Mouse (Mus musculus): Measurements from ENCODE around the gene Wipf3. TPM values are rescaled to one million over a fixed set of nuclear protein-coding genes. Genes with fewer than 3 reads are reported as not detected.

The Wipf3 gene
- total RNA-seq, 2 experiments from 2014 or later, result not detected

DNA sequence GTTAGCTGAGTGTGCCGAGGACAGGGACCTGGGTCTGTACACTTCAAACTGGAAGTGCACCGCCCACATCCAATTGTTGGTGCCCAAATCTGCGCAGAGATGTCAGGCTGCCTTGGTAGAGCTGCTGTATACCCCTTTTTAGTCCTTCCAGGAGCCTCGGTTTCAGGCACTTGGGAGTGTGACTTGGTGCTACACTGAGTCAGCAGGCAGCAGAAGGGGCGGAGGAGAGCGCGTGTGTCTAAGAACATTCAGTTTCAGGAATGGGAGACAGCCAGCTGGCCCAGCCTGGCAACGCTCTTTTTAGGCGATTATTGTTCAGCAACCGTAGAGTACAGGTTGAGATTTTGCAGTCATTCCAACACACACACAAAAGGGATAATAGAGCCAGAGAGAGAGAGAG is 2.4 kb downstream of the Wipf3 start:
- no peak for ATAC-seq (replicated peaks; ENCODE audit: poor library complexity, severe bottlenecking)

GRCm38 (mm10) chr6:54432191-54432590 is 2.8 kb downstream of the Wipf3 start:
- ATAC-seq (replicated peaks; ENCODE audit: poor library complexity, severe bottlenecking), result no peak

- ATAC-seq (replicated peaks; ENCODE audit: poor library complexity, severe bottlenecking), result no peak
These were observed 3.6 kb downstream of the Wipf3 start for GRCm38 (mm10) chr6:54432806-54433545.

DNA sequence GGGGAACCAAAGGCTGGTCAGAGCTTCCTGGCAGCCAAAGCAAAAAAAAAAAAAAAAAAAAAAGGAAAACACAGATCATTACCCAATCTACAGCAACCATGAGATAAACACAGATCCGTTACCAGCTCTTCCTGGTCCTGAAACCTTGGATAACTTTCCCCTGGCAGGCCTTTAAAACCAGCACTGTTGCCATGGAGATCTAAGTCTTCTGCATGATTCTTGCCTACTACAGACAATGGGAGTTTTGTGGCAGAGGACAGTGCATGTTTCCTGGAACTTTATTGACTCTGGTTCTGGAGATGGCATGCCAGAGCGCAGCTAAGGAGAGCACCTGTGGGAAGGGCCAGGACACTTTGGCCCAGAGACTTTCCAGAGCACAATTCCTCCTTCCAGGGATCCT is 4.8 kb downstream of the Wipf3 start:
- ATAC-seq (replicated peaks; ENCODE audit: poor library complexity, severe bottlenecking), result no peak

- no peak for ATAC-seq (replicated peaks; ENCODE audit: poor library complexity, severe bottlenecking)
These were observed 6.3 kb downstream of the Wipf3 start for GRCm38 (mm10) chr6:54435663-54436062.

DNA sequence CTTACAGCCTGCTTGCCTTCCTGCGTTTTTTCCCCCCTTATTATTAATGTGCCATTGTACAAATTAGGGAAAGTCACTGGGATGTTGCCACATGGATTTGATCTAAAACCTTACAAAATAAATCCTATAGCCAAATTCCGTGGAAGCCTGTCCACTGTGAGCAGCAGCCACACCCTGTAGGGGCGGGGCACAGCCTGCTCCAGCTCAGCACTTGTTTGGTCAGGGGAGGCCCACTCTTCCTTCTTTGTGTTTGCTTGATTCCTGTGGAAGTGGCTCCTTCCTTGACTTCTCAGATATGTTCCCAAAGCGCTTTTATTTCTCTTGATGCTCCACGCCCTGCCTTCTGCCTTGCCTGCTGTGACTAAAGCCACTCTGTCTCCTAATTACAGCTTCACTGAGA is 6.9 kb downstream of the Wipf3 start:
- no peak for ATAC-seq (replicated peaks; ENCODE audit: poor library complexity, severe bottlenecking)

GRCm38 (mm10) chr6:54438510-54438909 is 9.1 kb downstream of the Wipf3 start:
- no peak for ATAC-seq (replicated peaks; ENCODE audit: poor library complexity, severe bottlenecking)

DNA sequence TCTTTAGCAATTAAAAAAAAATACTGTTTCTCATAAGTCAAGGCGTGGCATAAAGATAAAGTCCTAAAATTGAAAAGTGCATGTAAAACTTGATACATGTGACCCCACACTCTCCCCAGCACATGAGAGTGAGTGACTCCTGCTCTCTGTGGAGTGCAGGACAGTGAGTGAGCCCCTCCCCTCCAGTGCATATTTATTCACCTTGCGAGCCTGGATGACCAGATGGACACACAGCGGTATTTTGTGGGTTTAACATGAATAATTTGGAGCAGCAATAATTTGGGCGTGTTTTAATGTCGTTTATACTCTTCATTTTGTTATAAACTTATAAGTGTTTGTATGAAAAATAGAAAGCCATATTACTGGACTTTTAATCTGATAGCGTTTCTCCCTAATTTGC is 11.3 kb downstream of the Wipf3 start:
- no peak for ATAC-seq (replicated peaks; ENCODE audit: poor library complexity, severe bottlenecking)

DNA sequence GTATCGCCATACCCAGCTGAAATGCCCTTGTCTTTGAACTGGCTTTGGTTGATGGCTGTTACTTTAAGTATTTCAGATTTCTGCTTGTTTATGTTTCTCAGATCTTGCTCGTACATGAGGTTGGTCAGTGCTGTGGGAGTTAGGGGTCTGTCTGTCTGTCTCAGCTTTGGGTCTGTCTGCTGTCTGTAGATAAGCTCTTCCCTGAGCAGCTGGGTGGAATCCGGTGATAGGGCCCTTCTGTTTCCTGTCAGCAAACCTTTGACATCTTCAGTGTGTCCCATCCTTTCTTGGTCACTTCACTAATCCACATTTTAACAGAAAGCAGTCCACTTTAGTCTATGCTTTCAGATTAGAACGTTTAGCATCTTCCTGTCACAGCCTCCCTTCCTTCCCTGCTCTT is 14.3 kb downstream of the Wipf3 start:
- no peak for ATAC-seq (replicated peaks; ENCODE audit: poor library complexity, severe bottlenecking)

GRCm38 (mm10) chr6:54444086-54444485 is 14.7 kb downstream of the Wipf3 start:
- no peak for ATAC-seq (replicated peaks; ENCODE audit: poor library complexity, severe bottlenecking)

GRCm38 (mm10) chr6:54445249-54445818 is 15.9 kb downstream of the Wipf3 start:
- ATAC-seq (replicated peaks; ENCODE audit: poor library complexity, severe bottlenecking), result no peak

GRCm38 (mm10) chr6:54447353-54447752 is 17.9 kb downstream of the Wipf3 start:
- ATAC-seq (replicated peaks; ENCODE audit: poor library complexity, severe bottlenecking), result no peak

DNA sequence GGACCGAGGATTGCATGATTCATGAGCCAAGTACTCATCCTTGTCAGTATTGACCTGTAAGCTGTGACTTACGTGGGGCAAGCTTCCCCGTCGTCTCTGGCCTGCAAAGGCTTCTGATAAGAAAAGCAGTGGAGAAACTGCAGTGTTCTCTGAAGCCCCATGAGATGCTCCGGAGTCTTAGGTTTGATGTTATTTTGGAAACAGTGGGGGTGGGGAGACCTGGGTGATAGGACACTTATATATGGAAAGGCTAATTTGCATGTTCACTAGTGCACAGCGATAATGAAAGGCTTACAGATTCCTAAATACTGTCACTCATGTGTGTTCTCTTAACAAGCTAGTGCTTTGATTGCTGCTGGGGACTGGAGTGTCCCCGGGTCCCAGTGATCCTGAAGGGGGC is 30.3 kb downstream of the Wipf3 start:
- no peak for ATAC-seq (replicated peaks; ENCODE audit: poor library complexity, severe bottlenecking)

GRCm38 (mm10) chr6:54460172-54460914 is 30.9 kb downstream of the Wipf3 start:
- no peak for ATAC-seq (replicated peaks; ENCODE audit: poor library complexity, severe bottlenecking)

- no peak for ATAC-seq (replicated peaks; ENCODE audit: poor library complexity, severe bottlenecking)
These were observed 31.7 kb downstream of the Wipf3 start for GRCm38 (mm10) chr6:54460915-54461671.

DNA sequence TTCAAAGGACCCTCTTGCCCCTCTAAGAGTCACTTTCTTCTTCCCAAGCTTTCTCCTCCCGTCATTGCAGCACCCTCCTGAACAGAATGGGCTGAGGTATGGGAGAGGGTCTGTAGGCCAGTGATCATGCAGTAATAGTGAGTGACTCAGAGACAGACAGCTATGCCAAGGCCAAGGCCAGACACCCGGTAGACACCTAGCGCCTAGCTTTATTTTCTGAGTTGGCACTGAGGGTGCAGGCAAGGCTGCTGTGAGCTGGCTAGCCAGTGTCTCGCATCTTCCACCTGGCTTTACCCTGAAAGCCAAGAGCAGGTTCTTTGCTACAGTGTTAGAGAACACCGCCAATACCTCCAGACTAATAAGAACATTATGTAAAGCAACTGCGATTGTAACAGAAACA is 33.4 kb downstream of the Wipf3 start:
- no peak for ATAC-seq (replicated peaks; ENCODE audit: poor library complexity, severe bottlenecking)

DNA sequence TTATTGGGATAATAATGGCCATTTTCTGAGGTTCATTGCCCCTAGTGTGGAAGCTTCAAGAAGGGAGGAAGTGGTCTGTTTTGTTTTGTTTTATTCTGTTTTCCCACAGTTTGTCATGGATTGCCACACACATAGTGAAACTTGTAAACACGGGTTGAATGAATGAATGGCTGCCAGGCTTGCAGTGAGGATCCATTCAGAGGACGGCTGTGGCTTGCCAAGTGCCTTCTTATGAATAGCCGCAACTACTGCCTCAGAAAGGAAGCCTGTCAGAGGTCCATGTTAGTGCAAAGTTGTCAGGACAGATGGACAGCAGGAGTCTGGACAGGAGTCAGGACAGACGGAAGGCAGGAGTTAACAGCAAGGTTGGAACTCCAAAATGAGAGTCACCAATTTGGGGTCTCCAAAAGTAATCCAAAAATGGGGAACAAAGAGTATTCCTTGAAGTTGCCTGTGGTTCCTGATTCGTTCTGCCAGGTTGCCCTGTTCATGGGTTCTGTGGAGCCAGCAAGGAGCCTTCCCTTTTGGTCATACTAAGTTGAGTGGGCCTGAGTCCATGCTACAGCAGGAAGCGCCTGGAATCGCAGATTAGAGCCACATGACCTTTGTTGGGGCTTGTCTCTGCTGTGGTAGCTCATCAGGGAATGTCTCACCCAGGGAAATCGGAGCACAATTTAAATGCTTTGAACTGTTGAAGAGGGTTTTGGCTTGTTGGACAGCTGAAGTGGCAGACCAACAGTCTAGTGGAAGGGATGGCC is 34.5 kb downstream of the Wipf3 start:
- no peak for ATAC-seq (replicated peaks; ENCODE audit: poor library complexity, severe bottlenecking)

- no peak for ATAC-seq (replicated peaks; ENCODE audit: poor library complexity, severe bottlenecking)
These were observed 35.5 kb downstream of the Wipf3 start for GRCm38 (mm10) chr6:54464926-54465325.

- ATAC-seq (replicated peaks; ENCODE audit: poor library complexity, severe bottlenecking), result no peak
These were observed 38.0 kb downstream of the Wipf3 start for GRCm38 (mm10) chr6:54467371-54467770.

- no peak for ATAC-seq (replicated peaks; ENCODE audit: poor library complexity, severe bottlenecking)
These were observed 42.5 kb downstream of the Wipf3 start for GRCm38 (mm10) chr6:54471866-54472265.
